Mouse (Mus musculus) limb, embryonic 15.5 days (tissue): ENCODE data around the gene Ppp2r5c. TPM values are rescaled to one million over a fixed set of nuclear protein-coding genes. Genes with fewer than 3 reads are reported as not detected.

Experiments
- ATAC-seq: fragments of 200-750 bp; cut with Nextera tagmentation; 2 replicates; pipeline ENCODE4 v1.8.0; 2017; ENCODE audit warnings: low read depth, moderate TSS enrichment; ENCODE audit not compliant: insufficient number of reproducible peaks, low FRiP score, low TSS enrichment
- H3K27ac ChIP-seq: fragments of 300-500 bp; sonication (generic); 2 replicates; pipeline ENCODE4 v1.5.1; 2015; ENCODE audit warnings: moderate library complexity, mild to moderate bottlenecking, inconsistent platforms
- H3K27me3 ChIP-seq: fragments of 300-500 bp; sonication (generic); 2 replicates; pipeline ENCODE4 v1.6.1; 2015; ENCODE audit warnings: inconsistent platforms
- H3K36me3 ChIP-seq: fragments of 300-500 bp; sonication (generic); 2 replicates; pipeline ENCODE4 v1.6.1; 2015; ENCODE audit warnings: inconsistent platforms
- H3K4me1 ChIP-seq: fragments of 300-500 bp; sonication (generic); 2 replicates; pipeline ENCODE4 v1.6.1; 2015; ENCODE audit warnings: inconsistent platforms
- H3K4me2 ChIP-seq: fragments of 300-500 bp; sonication (generic); 2 replicates; pipeline ENCODE4 v1.6.1; 2015; ENCODE audit warnings: mild to moderate bottlenecking, inconsistent platforms
- H3K4me3 ChIP-seq: fragments of 300-500 bp; sonication (generic); 2 replicates; pipeline ENCODE4 v1.5.1; 2015; ENCODE audit warnings: mild to moderate bottlenecking, inconsistent platforms
- H3K9ac ChIP-seq: fragments of 300-500 bp; sonication (generic); 2 replicates; pipeline ENCODE4 v1.6.1; 2015; ENCODE audit warnings: inconsistent platforms
- H3K9me3 ChIP-seq: fragments of 300-500 bp; sonication (generic); 2 replicates; pipeline ENCODE4 v1.6.1; 2016; ENCODE audit warnings: inconsistent platforms
- WGBS: fragments of 180-500 bp; shearing (Covaris S2); methylation state at CpG from one replicate; pipeline ENCODE4 v1.1.7; 2015; 5-methylcytosine and 5-hydroxymethylcytosine counted together
- polyA plus RNA-seq: library from polyadenylated mRNA; unstranded; fragments of >200 nt; fragmentation: Nextera tagmentation; extraction: Ambion mirVana; gene quantifications from 2 replicates; pipeline ENCODE4 v1.2.1, GENCODE M21; 2015

Ppp2r5c gene
- polyA plus RNA-seq, 1 experiment from 2014 or later, result 142 TPM

- Histone ChIP-seq H3K36me3 (peaks cover 94% of the 10 kb centered on the region), H3K4me3 (no peak overlapping the region), H3K4me2 (no peak overlapping the region), H3K9ac (no peak overlapping the region), H3K9me3 (no peaks in the 10 kb centered on the region), H3K4me1 (no peaks in the 10 kb centered on the region), H3K27me3 (no peaks in the 10 kb centered on the region), H3K27ac (no peak overlapping the region)
- WGBS, result 93% methylated on average over 15 of the region's 15 CpGs
- ATAC-seq, result no peak
Measured at GRCm38 (mm10) chr12:110550364-110550763, 103.4 kb downstream of the Ppp2r5c start.

GRCm38 (mm10) chr12:110552113-110552512, 105.2 kb downstream of the Ppp2r5c start:
- no peak overlapping the region for H3K4me2 ChIP-seq
- H3K27me3 ChIP-seq, result no peaks in the 10 kb centered on the region
- H3K36me3 ChIP-seq, result peaks cover 95% of the 10 kb centered on the region
- no peak overlapping the region for H3K9ac ChIP-seq
- no peaks in the 10 kb centered on the region for H3K4me1 ChIP-seq
- H3K4me3 ChIP-seq, result no peak overlapping the region
- 70% methylated on average over 13 of the region's 13 CpGs for WGBS
- no peak for ATAC-seq
- H3K9me3 ChIP-seq, result no peaks in the 10 kb centered on the region
- no peak overlapping the region for H3K27ac ChIP-seq

GRCm38 (mm10) chr12:110553362-110553761, 106.4 kb downstream of the Ppp2r5c start:
- no peak overlapping the region for H3K27ac ChIP-seq

GRCm38 (mm10) chr12:110555536-110556240, 108.8 kb downstream of the Ppp2r5c start:
- Histone ChIP-seq H3K9me3 (no peaks in the 10 kb centered on the region), H3K4me1 (no peaks in the 10 kb centered on the region), H3K9ac (no peak overlapping the region), H3K4me2 (no peak overlapping the region), H3K27me3 (no peaks in the 10 kb centered on the region), H3K4me3 (no peak overlapping the region), H3K27ac (no peak overlapping the region), H3K36me3 (peaks cover 92% of the 10 kb centered on the region)
- ATAC-seq, result no peak
- WGBS, result 90% methylated on average over 21 of the region's 21 CpGs

More at GRCm38 (mm10) chr12:110553362-110553761, 106.4 kb downstream of the Ppp2r5c start:
- Histone ChIP-seq H3K27me3 (no peaks in the 10 kb centered on the region), H3K9ac (no peak overlapping the region), H3K36me3 (peaks cover 91% of the 10 kb centered on the region), H3K9me3 (no peaks in the 10 kb centered on the region), H3K4me1 (no peaks in the 10 kb centered on the region), H3K4me2 (no peak overlapping the region), H3K4me3 (no peak overlapping the region)
- 97% methylated on average over 5 of the region's 5 CpGs for WGBS
- no peak for ATAC-seq

- WGBS, result 90% methylated on average over 18 of the region's 18 CpGs
- Histone ChIP-seq H3K4me2 (no peak overlapping the region), H3K9me3 (no peaks in the 10 kb centered on the region), H3K36me3 (peaks cover 91% of the 10 kb centered on the region), H3K4me1 (no peaks in the 10 kb centered on the region), H3K27ac (no peak overlapping the region), H3K27me3 (no peaks in the 10 kb centered on the region), H3K4me3 (no peak overlapping the region), H3K9ac (no peak overlapping the region)
- no peak for ATAC-seq
Measured at GRCm38 (mm10) chr12:110556861-110557628, 110.1 kb downstream of the Ppp2r5c start.

GRCm38 (mm10) chr12:110558175-110558574, 111.3 kb downstream of the Ppp2r5c start:
- no peak overlapping the region for H3K27ac ChIP-seq
- ATAC-seq, result no peak
- H3K36me3 ChIP-seq, result peaks cover 89% of the 10 kb centered on the region
- no peaks in the 10 kb centered on the region for H3K9me3 ChIP-seq
- WGBS, result 97% methylated on average over 7 of the region's 7 CpGs
- H3K4me3 ChIP-seq, result no peak overlapping the region
- H3K27me3 ChIP-seq, result no peaks in the 10 kb centered on the region
- no peak overlapping the region for H3K4me2 ChIP-seq
- H3K9ac ChIP-seq, result no peak overlapping the region
- H3K4me1 ChIP-seq, result no peaks in the 10 kb centered on the region

GRCm38 (mm10) chr12:110563383-110563782, 116.5 kb downstream of the Ppp2r5c start:
- ATAC-seq, result no peak
- no peaks in the 10 kb centered on the region for H3K9me3 ChIP-seq
- no peaks in the 10 kb centered on the region for H3K4me1 ChIP-seq
- H3K27me3 ChIP-seq, result no peaks in the 10 kb centered on the region
- H3K4me2 ChIP-seq, result no peak overlapping the region
- no peak overlapping the region for H3K4me3 ChIP-seq
- WGBS, result 90% methylated on average over 11 of the region's 11 CpGs
- H3K9ac ChIP-seq, result no peak overlapping the region
- H3K27ac ChIP-seq, result no peak overlapping the region
- peaks cover 90% of the 10 kb centered on the region for H3K36me3 ChIP-seq

- no peak for ATAC-seq
- H3K4me2 ChIP-seq, result no peak overlapping the region
- no peaks in the 10 kb centered on the region for H3K4me1 ChIP-seq
- H3K27ac ChIP-seq, result no peak overlapping the region
- H3K9me3 ChIP-seq, result no peaks in the 10 kb centered on the region
- H3K9ac ChIP-seq, result no peak overlapping the region
- H3K27me3 ChIP-seq, result no peaks in the 10 kb centered on the region
- H3K4me3 ChIP-seq, result no peak overlapping the region
- peaks cover 90% of the 10 kb centered on the region for H3K36me3 ChIP-seq
- WGBS, result 96% methylated on average over 11 of the region's 11 CpGs
Measured at GRCm38 (mm10) chr12:110564848-110565247, 117.9 kb downstream of the Ppp2r5c start.

- no peaks in the 10 kb centered on the region for H3K4me1 ChIP-seq
- ATAC-seq, result no peak
Measured at GRCm38 (mm10) chr12:110566366-110566765, 119.4 kb downstream of the Ppp2r5c start.

GRCm38 (mm10) chr12:110571050-110571449, 124.1 kb downstream of the Ppp2r5c start:
- no peak for ATAC-seq
- Histone ChIP-seq H3K4me1 (no peaks in the 10 kb centered on the region), H3K27ac (no peak overlapping the region), H3K9ac (no peak overlapping the region), H3K27me3 (no peaks in the 10 kb centered on the region), H3K4me2 (no peak overlapping the region), H3K4me3 (no peak overlapping the region), H3K36me3 (peaks cover 92% of the 10 kb centered on the region), H3K9me3 (no peaks in the 10 kb centered on the region)
- WGBS, result 94% methylated on average over 10 of the region's 10 CpGs

More at GRCm38 (mm10) chr12:110566366-110566765, 119.4 kb downstream of the Ppp2r5c start:
- Histone ChIP-seq H3K9ac (no peak overlapping the region), H3K4me3 (no peak overlapping the region), H3K27me3 (no peaks in the 10 kb centered on the region), H3K4me2 (no peak overlapping the region), H3K36me3 (peaks cover 93% of the 10 kb centered on the region), H3K27ac (no peak overlapping the region), H3K9me3 (no peaks in the 10 kb centered on the region)
- 91% methylated on average over 9 of the region's 9 CpGs for WGBS

- no peak overlapping the region for H3K4me2 ChIP-seq
- no peak for ATAC-seq
- peaks cover 88% of the 10 kb centered on the region for H3K36me3 ChIP-seq
- 99% methylated on average over 4 of the region's 4 CpGs for whole genome bisulfite sequencing
- H3K27ac ChIP-seq, result no peak overlapping the region
- H3K9ac ChIP-seq, result no peak overlapping the region
- no peaks in the 10 kb centered on the region for H3K4me1 ChIP-seq
- H3K4me3 ChIP-seq, result no peak overlapping the region
- no peaks in the 10 kb centered on the region for H3K9me3 ChIP-seq
- no peaks in the 10 kb centered on the region for H3K27me3 ChIP-seq
Measured at GRCm38 (mm10) chr12:110572351-110572750, 125.4 kb downstream of the Ppp2r5c start.

GRCm38 (mm10) chr12:110573635-110574034, 126.7 kb downstream of the Ppp2r5c start:
- no peak overlapping the region for H3K4me3 ChIP-seq
- H3K4me2 ChIP-seq, result no peak overlapping the region
- H3K27ac ChIP-seq, result no peak overlapping the region
- no peaks in the 10 kb centered on the region for H3K9me3 ChIP-seq
- no peaks in the 10 kb centered on the region for H3K27me3 ChIP-seq
- H3K4me1 ChIP-seq, result no peaks in the 10 kb centered on the region
- H3K36me3 ChIP-seq, result peaks cover 80% of the 10 kb centered on the region
- H3K9ac ChIP-seq, result no peak overlapping the region
- WGBS, result 77% methylated on average over 8 of the region's 8 CpGs
- no peak for ATAC-seq
